Mouse (Mus musculus) midbrain, embryonic 11.5 days (tissue): ENCODE measurements around the gene Gm14632. TPM values are rescaled to one million over a fixed set of nuclear protein-coding genes. Genes with fewer than 3 reads are reported as not detected.
"Not testable (repeated sequence)": the region's sequence is repeated elsewhere in the genome, so short reads cannot be mapped to it uniquely, and the experiment has no call there.

Experiments
- ATAC-seq: fragments of 200-750 bp; cut with Nextera tagmentation; 2 replicates; pipeline ENCODE4 v1.8.0; 2017; ENCODE audit warnings: moderate TSS enrichment, moderate library complexity; ENCODE audit not compliant: low FRiP score
- DNase-seq: peaks from one replicate; pipeline ENCODE4 v3.0.0; 2015; ENCODE audit warnings: low spot score; ENCODE audit errors: missing footprints
- H3K27ac ChIP-seq: fragments of 300-500 bp; sonication (generic); 2 replicates; pipeline ENCODE4 v1.5.1; 2014; ENCODE audit warnings: low read depth, low read length
- H3K27me3 ChIP-seq: fragments of 300-500 bp; sonication (generic); 2 replicates; pipeline ENCODE4 v1.6.1; 2014; ENCODE audit warnings: mild to moderate bottlenecking, low read length, moderate library complexity, mixed read lengths; ENCODE audit not compliant: control insufficient read depth, insufficient read depth
- H3K36me3 ChIP-seq: fragments of 300-500 bp; sonication (generic); 2 replicates; pipeline ENCODE4 v1.6.1; 2014; ENCODE audit warnings: mild to moderate bottlenecking, low read length, moderate library complexity, mixed read lengths; ENCODE audit not compliant: control insufficient read depth, insufficient read depth
- H3K4me1 ChIP-seq: fragments of 300-500 bp; sonication (generic); 2 replicates; pipeline ENCODE4 v1.6.1; 2014; ENCODE audit warnings: low read length; ENCODE audit not compliant: control insufficient read depth, insufficient read depth
- H3K4me2 ChIP-seq: fragments of 300-500 bp; sonication (generic); 2 replicates; pipeline ENCODE4 v1.6.1; 2014; ENCODE audit warnings: mild to moderate bottlenecking, moderate library complexity
- H3K4me3 ChIP-seq: fragments of 300-500 bp; sonication (generic); 2 replicates; pipeline ENCODE4 v1.5.1; 2014; ENCODE audit warnings: low read depth, low read length
- H3K9ac ChIP-seq: fragments of 300-500 bp; sonication (generic); 2 replicates; pipeline ENCODE4 v1.6.1; 2014; ENCODE audit warnings: low read length
- H3K9me3 ChIP-seq: fragments of 300-500 bp; sonication (generic); 2 replicates; pipeline ENCODE4 v1.6.1; 2016; ENCODE audit warnings: low read length; ENCODE audit not compliant: control insufficient read depth
- WGBS: fragments of 180-500 bp; shearing (Covaris S2); extraction: QIAGEN DNeasy Blood & Tissue Kit; methylation state at CpG from one replicate; pipeline ENCODE4 v1.1.7; 2014; 5-methylcytosine and 5-hydroxymethylcytosine counted together
- polyA plus RNA-seq: library from polyadenylated mRNA; unstranded; fragments of >200 nt; fragmentation: Nextera tagmentation; extraction: Ambion mirVana; gene quantifications from 2 replicates; pipeline ENCODE4 v1.2.1, GENCODE M21; 2014

Gm14632 gene
- polyA plus RNA-seq = not detected in 2 replicates

- not testable (repeated sequence) for H3K27me3 ChIP-seq, ATAC-seq
These were observed at the start of gene Gm14632 for GRCm38 (mm10) chrX:30329472-30329871. TSS of gene Gm14632 (plus strand) at chrX:30329772.

More at GRCm38 (mm10) chrX:30329472-30329871, at the start of gene Gm14632:
- not testable (repeated sequence) for H3K4me1 ChIP-seq, H3K36me3 ChIP-seq, H3K4me2 ChIP-seq, DNase-seq, H3K9ac ChIP-seq, H3K27ac ChIP-seq, H3K4me3 ChIP-seq, H3K9me3 ChIP-seq
- 84% methylated on average over 4 of the region's 7 CpGs for WGBS
